Mouse (Mus musculus) Patski (cell line): Measurements from ENCODE around the gene Rmi2. TPM values are rescaled to one million over a fixed set of nuclear protein-coding genes. Genes with fewer than 3 reads are reported as not detected.
A peak's percentile ranks its signal among the peaks of the same experiment; 100 is the strongest.
"Not testable (repeated sequence)": the region's sequence is repeated elsewhere in the genome, so short reads cannot be mapped to it uniquely, and the experiment has no call there.

ENCODE experiments used
- ATAC-seq: fragments of 100-300 bp; one replicate; pipeline ENCODE4 v1.8.0; 2021
- CTCF ChIA-PET: fragments of 350-600 bp; sonication (Branson Sonifier 250); formaldehyde crosslinking; loops from one replicate; lab custom pipeline; 2022; ENCODE audit warnings: inconsistent platforms; lab: Charles Lee
- POLR2A ChIA-PET: fragments of 350-600 bp; sonication (Branson Sonifier 250); formaldehyde crosslinking; loops from one replicate; lab custom pipeline; 2022; ENCODE audit warnings: antibody characterized with exemption, inconsistent platforms; lab: Charles Lee
- DNase-seq: peaks from one replicate; pipeline ENCODE4 v3.0.0-alpha.2; 2011; ENCODE audit warnings: low read depth, low spot score
- H3K27me3 ChIP-seq: fragments of 371-371 bp; one replicate; pipeline ENCODE4 v1.5.1; 2021
- CTCF ChIP-seq: fragments of 100-300 bp; IDR thresholded peaks from one replicate; pipeline ENCODE4 v1.5.1; 2021
- in situ Hi-C: fragments of 300-500 bp; cut with MboI; formaldehyde crosslinking; loops from 3 replicates; pipeline ENCODE4 v1.11.1; 2018; ENCODE audit warnings: low pct_unique_long_range_greater_than_20kb, mixed read lengths
- polyA plus RNA-seq: library from polyadenylated mRNA; unstranded; gene quantifications from one replicate; pipeline ENCODE4 v1.2.3, GENCODE M21; 2021

Rmi2 gene
- polyA plus RNA-seq: 1.6 TPM

DNA sequence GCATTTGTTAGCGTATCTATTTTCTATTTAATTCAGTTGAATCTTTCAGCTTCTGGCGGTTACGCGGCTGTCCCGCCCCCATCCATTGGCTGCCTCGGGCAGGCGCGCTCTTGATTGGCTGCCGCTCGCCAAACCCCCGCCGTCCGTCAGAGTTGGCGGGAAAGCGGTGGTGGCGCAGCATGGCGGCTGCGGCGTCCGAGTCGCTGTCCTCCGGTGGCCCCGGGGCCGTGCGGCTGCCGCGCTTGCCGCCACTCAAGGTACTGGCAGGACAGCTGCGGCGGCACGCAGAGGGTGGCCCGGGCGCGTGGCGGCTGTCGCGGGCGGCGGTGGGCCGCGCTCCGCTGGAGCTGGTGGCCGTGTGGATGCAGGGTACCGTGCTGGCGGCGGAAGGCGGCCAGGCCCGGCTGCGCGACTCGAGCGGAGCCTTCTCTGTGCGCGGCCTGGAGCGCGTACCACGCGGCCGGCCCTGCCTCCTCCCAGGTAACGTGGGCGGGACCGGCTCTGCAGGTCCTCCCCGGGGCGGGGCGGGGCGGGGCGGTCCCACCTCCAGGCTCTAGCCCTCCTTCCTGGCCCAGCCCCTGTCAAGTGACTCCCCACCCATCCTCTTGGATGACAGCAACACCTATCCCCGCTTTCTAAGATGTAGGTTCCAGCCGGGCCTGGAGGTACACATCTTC, at the start of gene Rmi2:
Rmi2 (plus strand) TSS at position 149 of the 677 bp plus-strand sequence.
- ATAC-seq: peak; percentile 48
- no peaks in the 10 kb centered on the region for H3K27me3 ChIP-seq
- CTCF ChIA-PET: no interaction called here
- no peak for TF ChIP-seq CTCF
- POLR2A ChIA-PET: interaction anchor here (0.9 to 1.6 kb wide), 2 partner anchors 50 to 178 kb away, joined by 4 to 5 read pairs; partner anchors contain the start of gene Socs1
- in situ Hi-C loops: loop anchor here (5.0 kb wide), 1 partner anchor 43 kb away; the partner anchor contains the start of gene Prm3
- DNase-seq: no peak

DNA sequence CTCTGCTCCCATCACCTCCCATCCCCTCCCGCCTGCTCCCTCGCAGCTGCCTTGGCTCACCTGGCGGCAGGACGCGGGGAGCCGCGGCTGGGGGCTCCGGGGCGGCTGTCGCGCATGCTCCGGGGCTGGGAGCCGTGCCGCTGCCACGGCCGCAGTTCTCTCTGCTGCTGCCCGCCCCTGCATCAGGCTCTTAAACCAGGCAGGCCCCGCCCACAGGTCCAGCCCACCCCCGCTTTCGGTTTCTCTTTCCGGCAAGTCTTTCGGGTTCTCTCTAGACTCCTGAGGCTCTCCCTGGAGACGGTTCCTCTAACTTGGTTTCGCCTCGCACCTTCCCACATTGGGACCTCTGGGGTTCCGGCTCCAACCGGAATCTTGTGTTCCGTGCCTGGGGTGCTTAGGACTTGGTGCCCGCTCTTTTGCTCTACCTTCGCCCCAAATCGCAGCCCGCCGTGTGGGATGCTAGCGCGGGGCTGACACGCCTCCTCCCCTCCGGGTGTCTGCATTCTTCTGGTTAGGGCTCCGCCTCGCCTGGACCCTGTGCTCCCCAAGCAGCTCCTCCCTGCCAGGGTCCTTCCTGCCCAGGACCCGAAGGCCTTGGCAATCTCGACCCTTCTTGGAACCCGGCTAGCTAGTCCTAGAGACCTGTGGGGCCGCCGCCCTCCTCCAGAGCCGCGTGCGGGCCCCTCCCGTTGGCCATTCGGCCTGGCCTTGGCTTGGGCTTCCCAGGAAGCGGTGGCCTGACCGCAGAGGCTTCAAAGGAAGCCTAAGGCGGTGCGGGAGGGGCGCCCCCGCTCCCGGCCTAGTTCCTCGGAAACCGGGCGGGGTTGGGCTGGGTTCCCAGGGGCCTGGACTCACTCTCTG, 49.3 kb upstream of the Rmi2 start, which contains the start of gene Socs1:
Socs1 (minus strand) TSS at position 166 of the 861 bp plus-strand sequence.
- TF ChIP-seq CTCF: no peak
- ATAC-seq (peak; percentile 72), DNase-seq (peak; percentile 81)
- in situ Hi-C loops: loop anchor here (5.0 kb wide), 1 partner anchor 213 kb away; no protein-coding TSS in a partner anchor
- CTCF ChIA-PET: interaction anchor here (1.1 to 4.7 kb wide), 11 partner anchors 9 to 160 kb away, joined by 3 to 18 read pairs (median 3); no protein-coding TSS in a partner anchor
- POLR2A ChIA-PET: interaction anchor here (0.8 to 2.1 kb wide), 3 partner anchors 51 to 60 kb away, joined by 3 to 6 read pairs (median 5); no protein-coding TSS in a partner anchor
- no peaks in the 10 kb centered on the region for H3K27me3 ChIP-seq

GRCm38 (mm10) chr16:10786288-10786687, 48.6 kb upstream of the Rmi2 start:
- DNase-seq: peak; percentile 51
- in situ Hi-C loops: loop anchor here (5.0 kb wide), 1 partner anchor 214 kb away; no protein-coding TSS in a partner anchor
- ATAC-seq: peak; percentile 32
- ChIA-PET CTCF (interaction anchor here (1.0 to 4.7 kb wide), 12 partner anchors 9 to 160 kb away, joined by 3 to 18 read pairs (median 3); no protein-coding TSS in a partner anchor), POLR2A (interaction anchor here (1.5 to 2.1 kb wide), 2 partner anchors 50 to 52 kb away, joined by 5 to 6 read pairs; no protein-coding TSS in a partner anchor)
- no peaks in the 10 kb centered on the region for H3K27me3 ChIP-seq
- no peak for TF ChIP-seq CTCF

- in situ Hi-C loops: loop anchor here (5.0 kb wide), 1 partner anchor 215 kb away; no protein-coding TSS in a partner anchor
- H3K27me3 ChIP-seq: no peaks in the 10 kb centered on the region
- POLR2A ChIA-PET: no interaction called here
- TF ChIP-seq CTCF: no peak
- CTCF ChIA-PET: interaction anchor here (0.9 to 4.7 kb wide), 14 partner anchors 8 to 215 kb away, joined by 3 to 18 read pairs (median 3); no protein-coding TSS in a partner anchor
- ATAC-seq (no peak), DNase-seq (no peak)
Observed at GRCm38 (mm10) chr16:10786782-10787547, 47.9 kb upstream of the Rmi2 start.

DNA sequence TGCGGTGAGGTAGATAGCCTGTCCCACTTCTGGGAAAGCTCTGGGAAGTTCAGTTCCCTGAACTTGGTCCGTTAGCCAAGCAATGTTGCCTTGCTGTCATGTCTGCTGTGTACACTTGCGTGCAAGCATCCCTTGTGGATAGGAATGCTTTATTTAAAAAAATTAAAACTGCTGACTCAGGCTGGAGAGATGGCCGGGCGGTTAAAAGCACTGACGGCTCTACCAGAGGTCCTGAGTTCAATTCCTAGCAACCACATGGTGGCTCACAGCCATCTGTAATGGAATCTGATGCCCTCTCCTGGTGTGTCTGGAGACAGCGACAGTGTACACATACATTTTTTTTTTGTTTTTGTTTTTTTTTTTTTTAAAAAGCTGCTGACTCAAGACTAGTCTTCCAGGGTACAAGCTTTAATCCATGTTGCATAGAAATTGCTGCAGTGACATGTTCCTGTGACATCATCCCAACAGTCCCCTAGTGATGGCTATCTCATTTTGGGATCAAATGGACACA, 47.3 kb upstream of the Rmi2 start:
- ChIA-PET POLR2A (interaction anchor here (0.6 kb wide), 1 partner anchor 55 kb away, joined by 3 read pairs; no protein-coding TSS in a partner anchor), CTCF (interaction anchor here (0.8 to 4.7 kb wide), 6 partner anchors 50 to 216 kb away, joined by 3 to 18 read pairs (median 4); no protein-coding TSS in a partner anchor)
- DNase-seq (no peak), ATAC-seq (no peak)
- no peak for TF ChIP-seq CTCF
- no peaks in the 10 kb centered on the region for H3K27me3 ChIP-seq
- in situ Hi-C loops: loop anchor here (5.0 kb wide), 1 partner anchor 215 kb away; no protein-coding TSS in a partner anchor

DNA sequence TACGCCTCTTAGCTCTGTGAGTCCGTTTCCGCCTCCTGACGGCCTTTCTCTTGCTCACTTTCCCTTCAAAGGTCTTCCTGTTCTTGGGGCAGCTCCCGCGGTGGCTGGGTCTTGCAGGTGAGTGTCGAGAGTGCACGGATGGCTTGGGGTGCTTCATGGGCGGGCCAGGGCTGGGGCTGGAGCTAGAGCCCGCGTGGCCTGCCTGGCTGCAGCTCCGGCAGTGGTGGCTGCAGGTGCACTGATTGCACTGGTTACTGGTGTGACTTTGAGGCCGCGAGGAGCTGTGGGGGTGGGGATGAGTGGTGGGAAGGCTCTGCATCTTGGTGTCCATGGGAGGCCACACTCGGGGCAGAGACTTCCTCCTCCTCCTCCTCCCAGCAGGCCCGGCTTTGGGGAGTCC, 46.6 kb upstream of the Rmi2 start, which contains the start of gene Tnp2:
Tnp2 (minus strand) TSS at position 390 of the 400 bp plus-strand sequence.
- no peak for ATAC-seq
- DNase-seq: no peak
- no peaks in the 10 kb centered on the region for H3K27me3 ChIP-seq
- no peak for TF ChIP-seq CTCF
- CTCF ChIA-PET: interaction anchor here (0.8 to 4.7 kb wide), 4 partner anchors 51 to 216 kb away, joined by 3 to 18 read pairs (median 4); no protein-coding TSS in a partner anchor
- in situ Hi-C loops: loop anchor here (5.0 kb wide), 1 partner anchor 216 kb away; no protein-coding TSS in a partner anchor
- POLR2A ChIA-PET: interaction anchor here (0.6 kb wide), 1 partner anchor 54 kb away, joined by 3 read pairs; no protein-coding TSS in a partner anchor

DNA sequence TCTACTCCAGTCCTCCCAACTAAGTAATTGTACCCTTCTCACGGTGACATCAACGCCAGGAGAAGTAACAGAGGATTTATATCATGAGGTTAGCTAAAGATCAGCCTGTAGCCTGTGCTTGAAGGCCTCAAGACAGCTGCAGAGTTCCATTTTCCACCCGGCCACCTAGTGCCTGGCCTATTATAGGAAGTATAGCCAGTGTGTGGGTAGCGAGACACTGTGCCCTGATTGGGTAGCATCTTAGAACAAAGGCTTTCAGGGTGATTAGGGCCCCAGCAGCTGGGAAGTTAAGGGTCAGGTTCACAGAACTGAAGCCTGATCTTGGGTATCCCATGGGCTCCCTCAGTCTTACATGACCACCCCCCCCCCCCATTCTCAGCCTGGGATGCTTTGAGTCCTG, 46.0 kb upstream of the Rmi2 start:
- no peaks in the 10 kb centered on the region for H3K27me3 ChIP-seq
- in situ Hi-C loops: loop anchor here (5.0 kb wide), 1 partner anchor 217 kb away; no protein-coding TSS in a partner anchor
- ATAC-seq (no peak), DNase-seq (no peak)
- TF ChIP-seq CTCF: no peak
- POLR2A ChIA-PET: no interaction called here
- CTCF ChIA-PET: interaction anchor here (4.7 kb wide), 1 partner anchor 58 kb away, joined by 18 read pairs; no protein-coding TSS in a partner anchor

- POLR2A ChIA-PET: interaction anchor here (0.6 kb wide), 2 partner anchors 48 to 300 kb away, joined by 3 read pairs; no protein-coding TSS in a partner anchor
- TF ChIP-seq CTCF: no peak
- ATAC-seq (no peak), DNase-seq (no peak)
- in situ Hi-C loops: loop anchor here (5.0 kb wide), 1 partner anchor 42 kb away; no protein-coding TSS in a partner anchor
- no peaks in the 10 kb centered on the region for H3K27me3 ChIP-seq
- CTCF ChIA-PET: no interaction called here
Observed at GRCm38 (mm10) chr16:10790702-10791101, 44.2 kb upstream of the Rmi2 start, which contains the start of gene Prm3. Prm3 (minus strand) TSS chr16:10790914.

DNA sequence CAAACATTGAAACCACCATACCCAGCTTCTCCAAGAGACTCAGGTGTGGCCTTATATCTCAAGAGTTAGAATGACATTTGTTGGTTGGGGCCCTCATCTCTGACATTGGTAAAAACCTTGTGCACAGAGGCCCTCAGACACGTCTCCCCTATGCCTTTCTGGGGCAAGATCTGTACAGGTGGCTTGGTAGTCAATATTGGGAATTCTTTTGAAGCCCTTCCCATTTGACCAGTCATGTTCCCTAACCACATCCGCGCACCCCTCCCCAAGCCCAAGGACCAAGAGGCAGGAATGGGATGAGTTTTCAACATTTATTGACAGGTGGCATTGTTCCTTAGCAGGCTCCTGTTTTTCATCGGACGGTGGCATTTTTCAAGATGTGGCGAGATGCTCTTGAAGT, 38.8 kb upstream of the Rmi2 start, which contains the start of gene Prm2:
Prm2 (minus strand) TSS at position 101 of the 400 bp plus-strand sequence.
- no peaks in the 10 kb centered on the region for H3K27me3 ChIP-seq
- ATAC-seq (no peak), DNase-seq (no peak)
- in situ Hi-C loops: no loop called here
- CTCF ChIA-PET: interaction anchor here (1.2 kb wide), 1 partner anchor 11 kb away, joined by 4 read pairs; no protein-coding TSS in a partner anchor
- POLR2A ChIA-PET: no interaction called here
- TF ChIP-seq CTCF: no peak

DNA sequence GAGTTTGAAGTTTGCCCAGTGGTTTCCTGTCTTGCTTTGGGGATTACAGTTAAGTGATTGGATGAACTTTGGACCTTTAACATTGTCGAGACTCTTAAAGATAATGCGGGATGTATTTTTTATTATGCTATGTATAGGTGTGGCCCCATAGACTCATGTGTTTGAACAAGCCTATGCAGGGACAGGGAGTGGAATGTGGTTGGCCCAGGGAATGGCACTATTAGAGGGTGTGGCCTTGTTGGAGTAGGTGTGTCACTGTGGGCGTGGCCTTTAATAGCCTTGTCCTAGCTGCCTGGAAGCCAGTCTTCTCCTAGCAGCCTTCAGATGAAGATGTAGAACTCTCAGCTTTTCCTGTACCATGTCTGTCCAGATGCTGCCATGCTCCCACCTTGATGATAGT, 32.4 kb upstream of the Rmi2 start:
- POLR2A ChIA-PET, DNase-seq, ATAC-seq, in situ Hi-C loops, H3K27me3 ChIP-seq: not testable (repeated sequence)
- CTCF ChIA-PET: interaction anchor here (1.2 kb wide), 1 partner anchor 16 kb away, joined by 3 read pairs; no protein-coding TSS in a partner anchor
